Mouse (Mus musculus) heart, embryonic 10.5 days (tissue): ENCODE measurements around the gene Ptger3. TPM values are rescaled to one million over a fixed set of nuclear protein-coding genes. Genes with fewer than 3 reads are reported as not detected.
A peak's percentile ranks its signal among the peaks of the same experiment; 100 is the strongest.

Experiments used
- DNase-seq: peaks from one replicate; pipeline ENCODE4 v3.0.0-alpha.2; 2017; ENCODE audit warnings: low spot score
- H3K27ac ChIP-seq: fragments of 300-500 bp; sonication (generic); 2 replicates; pipeline ENCODE4 v1.5.1; 2016; ENCODE audit warnings: mild to moderate bottlenecking
- H3K27me3 ChIP-seq: fragments of 300-500 bp; sonication (generic); 2 replicates; pipeline ENCODE4 v1.6.1; 2016; ENCODE audit warnings: mild to moderate bottlenecking; ENCODE audit not compliant: poor library complexity, insufficient read depth, severe bottlenecking
- H3K36me3 ChIP-seq: fragments of 300-500 bp; sonication (generic); 2 replicates; pipeline ENCODE4 v1.6.1; 2016; ENCODE audit warnings: mild to moderate bottlenecking, moderate library complexity
- H3K4me1 ChIP-seq: fragments of 300-500 bp; sonication (generic); 2 replicates; pipeline ENCODE4 v1.6.1; 2016; ENCODE audit warnings: mild to moderate bottlenecking
- H3K4me3 ChIP-seq: fragments of 300-500 bp; sonication (generic); 2 replicates; pipeline ENCODE4 v1.5.1; 2016; ENCODE audit warnings: mild to moderate bottlenecking, moderate library complexity
- H3K9me3 ChIP-seq: fragments of 300-500 bp; sonication (generic); 2 replicates; pipeline ENCODE4 v1.6.1; 2016; ENCODE audit warnings: mild to moderate bottlenecking, moderate library complexity
- WGBS: fragments of 180-500 bp; shearing (Covaris S2); methylation state at CpG from one replicate; pipeline ENCODE4 v1.1.7; 2016; 5-methylcytosine and 5-hydroxymethylcytosine counted together
- microRNA counts: library from miRNA; unstranded; fragments of <30 nt; microRNA quantifications from one replicate; lab custom pipeline; 2017
- microRNA-seq: library from miRNA; unstranded; fragments of <30 nt; microRNA quantifications from one replicate; pipeline ENCODE4, GENCODE M21; 2017
- polyA plus RNA-seq: library from polyadenylated mRNA; unstranded; fragments of >200 nt; fragmentation: Nextera tagmentation; extraction: Ambion mirVana; gene quantifications from 2 replicates; pipeline ENCODE4 v1.2.1, GENCODE M21; 2016

The Ptger3 gene
- polyA plus RNA-seq, 1 experiment from 2014 or later = 4.7 TPM

GRCm38 (mm10) chr3:157688419-157689162, 121.9 kb downstream of the Ptger3 start:
- Histone ChIP-seq H3K27me3 (no peaks in the 10 kb centered on the region), H3K36me3 (no peaks in the 10 kb centered on the region), H3K4me3 (no peak overlapping the region), H3K4me1 (no peaks in the 10 kb centered on the region), H3K27ac (no peak overlapping the region), H3K9me3 (no peaks in the 10 kb centered on the region)
- whole genome bisulfite sequencing = 41% methylated on average over 6 of the region's 6 CpGs
- DNase-seq = no peak

MicroRNAs within 50 kb of the gene (microRNA counts, 519-probe panel; counts per million panel counts)
- not detected for microRNA mmu-miR-186 (lab: Ali Mortazavi, UCI)

Small RNAs within 50 kb of the gene (microRNA-seq; reads per million reads assigned to microRNA genes)
- gene Mir186 = 464 reads per million, percentile 71 among the genes with 10 or more reads in this experiment

Other genes with a start within 250 kb of the Ptger3 start
- gene Zranb2, start 32.7 kb upstream of the Ptger3 start, polyA plus RNA-seq = 78.6 and 95.8 TPM in 2 replicates